Mouse (Mus musculus): Measurements from ENCODE around the gene Mpeg1. TPM values are rescaled to one million over a fixed set of nuclear protein-coding genes. Genes with fewer than 3 reads are reported as not detected.
A peak's percentile ranks its signal among the peaks of the same experiment; 100 is the strongest.

The Mpeg1 gene
- total and polyA plus RNA-seq, 3 experiments = 43.8 to 270 (median 68.0) TPM

DNA sequence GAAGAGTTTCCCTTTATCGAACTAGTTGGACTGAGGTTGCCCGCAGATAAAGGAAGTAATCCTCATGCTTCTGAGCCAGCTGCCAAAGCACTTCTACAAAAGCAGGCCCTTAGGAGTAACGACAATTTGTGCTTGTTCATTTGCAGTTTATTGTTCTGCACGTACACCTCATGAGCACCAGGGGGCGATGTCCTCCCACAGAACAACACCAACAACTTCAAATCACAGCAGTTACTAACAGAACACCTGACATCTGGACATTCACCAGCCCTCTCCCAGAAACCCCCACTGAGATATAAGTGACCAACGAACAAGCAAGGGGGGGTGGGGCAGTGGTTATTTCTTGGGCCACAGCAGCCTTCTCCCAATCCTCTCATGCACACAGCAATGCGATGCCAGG, 5.6 kb downstream of the Mpeg1 start:
- Histone ChIP-seq H3K36me3 (replicated peaks in 1 of 2; ENCODE audit: control insufficient read depth in 1 of 2, insufficient read depth in 1 of 2, low read length in 1 of 2) (peaks cover 20 to 77% of the 10 kb centered on the region in 2 experiments), H3K4me2 (ENCODE audit: insufficient read depth, low read depth, poor library complexity, severe bottlenecking) (peak overlapping the region; percentile 87), H3K4me3 (replicated peaks in 1 of 3; ENCODE audit: low read depth in 2 of 3, low read length in 2 of 3, poor library complexity in 1 of 3) (peak overlapping the region; percentile 49 to 99 (median 92)), H3K4me1 (ENCODE audit: control insufficient read depth in 1 of 2, insufficient read depth in 2 of 2) (peaks cover 16 to 48% of the 10 kb centered on the region in 2 experiments), H3K9ac (ENCODE audit: insufficient read depth, low read depth) (peak overlapping the region; percentile 88; the same call in 1 of the 2 replicates), H3K27me3 (replicated peaks) (no peaks in the 10 kb centered on the region), H3K79me2 (replicated peaks; ENCODE audit: control insufficient read depth, extremely low read depth, insufficient read depth, poor library complexity, severe bottlenecking) (peaks cover 47% of the 10 kb centered on the region), H3K9me3 (replicated peaks; ENCODE audit: low read length) (no peaks in the 10 kb centered on the region), H3K27ac (ENCODE audit: insufficient read depth, low read depth) (peak overlapping the region; percentile 87)
- peak; percentile 87 for DNase-seq (ENCODE audit: extremely low read depth)
- TF ChIP-seq TBP (conservative IDR thresholded peaks at IDR 0.05; ENCODE audit: low read depth, low read length) (peak; percentile 72; the same call in 1 of the 2 replicates), RAD21 (IDR thresholded peaks at IDR 0.05; ENCODE audit: low read depth, low read length) (peak; percentile 94), RCOR1 (conservative IDR thresholded peaks at IDR 0.05; ENCODE audit: low read depth, low read length) (no peak), POLR2A (IDR thresholded peaks at IDR 0.05; ENCODE audit: low read depth, low read length) (peak; percentile 28; the same call in 1 of the 2 replicates), SMC3 (IDR thresholded peaks at IDR 0.05; ENCODE audit: low read depth, low read length) (peak; percentile 92), ELF1 (IDR thresholded peaks at IDR 0.05; ENCODE audit: low read depth, low read length) (no peak), KAT2A (IDR thresholded peaks at IDR 0.05; ENCODE audit: insufficient replicate concordance, low read length) (no peak), MXI1 (IDR thresholded peaks at IDR 0.05; ENCODE audit: low read depth, low read length) (peak; percentile 56), ZKSCAN1 (IDR thresholded peaks at IDR 0.05; ENCODE audit: borderline replicate concordance, low read depth, low read length) (no peak), USF2 (conservative IDR thresholded peaks at IDR 0.05; ENCODE audit: low read depth, low read length) (0 out of 2 replicates have a peak, but pooled peaks have one; percentile 33), CHD2 (IDR thresholded peaks at IDR 0.05; ENCODE audit: low read length) (peak; percentile 79; the same call in 1 of the 2 replicates), ZMIZ1 (IDR thresholded peaks at IDR 0.05; ENCODE audit: low read depth, low read length) (no peak), HCFC1 (IDR thresholded peaks at IDR 0.05; ENCODE audit: low read depth, low read length) (0 out of 2 replicates have a peak, but pooled peaks have one; percentile 12), CHD1 (IDR thresholded peaks at IDR 0.05; ENCODE audit: low read depth, low read length) (no peak), MYC (IDR thresholded peaks at IDR 0.05; ENCODE audit: low read depth, low read length) (0 out of 2 replicates have a peak, but pooled peaks have one; percentile 30), NRF1 (IDR thresholded peaks at IDR 0.05; ENCODE audit: low read depth, low read length) (no peak), POLR2AphosphoS2 (IDR thresholded peaks at IDR 0.05; ENCODE audit: low read depth, low read length) (peak; percentile 75; the same call in 1 of the 2 replicates), USF1 (IDR thresholded peaks at IDR 0.05; ENCODE audit: low read depth, low read length) (no peak), TCF12 (IDR thresholded peaks at IDR 0.05; ENCODE audit: low read depth, low read length) (peak; percentile 94), JUN (IDR thresholded peaks at IDR 0.05; ENCODE audit: insufficient read depth, low read depth, low read length) (0 out of 2 replicates have a peak, but pooled peaks have one; percentile 2), JUND (conservative IDR thresholded peaks at IDR 0.05; ENCODE audit: low read depth, low read length) (peak; percentile 53), IRF4 (IDR thresholded peaks at IDR 0.05; ENCODE audit: low read depth, low read length) (peak; percentile 50; the same call in 1 of the 2 replicates), CTCF (conservative IDR thresholded peaks at IDR 0.05 in 1 of 2, IDR thresholded peaks at IDR 0.05 in 1 of 2; ENCODE audit: low read depth in 2 of 2, low read length in 2 of 2) (peak; percentile 80 to 92), BHLHE40 (IDR thresholded peaks at IDR 0.05; ENCODE audit: low read depth, low read length) (peak; percentile 51), GABPA (IDR thresholded peaks at IDR 0.05; ENCODE audit: insufficient replicate concordance, low read depth, low read length) (no peak), MAX (IDR thresholded peaks at IDR 0.05; ENCODE audit: low read length) (no peak), SIN3A (IDR thresholded peaks at IDR 0.05; ENCODE audit: low read length) (peak; percentile 81; the same call in 1 of the 2 replicates)
- dilution Hi-C loops (cut with MboI; ENCODE audit: extremely low pct_ligation_motif_present, extremely low pct_unique_long_range_greater_than_20kb, low sequenced_read_pairs) (no loop called here), in situ Hi-C loops (cut with MboI; ENCODE audit: low pct_ligation_motif_present, low pct_unique_long_range_greater_than_20kb, low sequenced_read_pairs) (no loop called here)
